Mouse (Mus musculus): ENCODE measurements around the gene 6820408C15Rik. TPM values are rescaled to one million over a fixed set of nuclear protein-coding genes. Genes with fewer than 3 reads are reported as not detected.
A peak's percentile ranks its signal among the peaks of the same experiment; 100 is the strongest.
"Not testable (repeated sequence)": the region's sequence is repeated elsewhere in the genome, so short reads cannot be mapped to it uniquely, and the experiment has no call there.

Gene 6820408C15Rik
- polyA plus RNA-seq, 1 experiment from 2014 or later = 0.71 TPM

DNA sequence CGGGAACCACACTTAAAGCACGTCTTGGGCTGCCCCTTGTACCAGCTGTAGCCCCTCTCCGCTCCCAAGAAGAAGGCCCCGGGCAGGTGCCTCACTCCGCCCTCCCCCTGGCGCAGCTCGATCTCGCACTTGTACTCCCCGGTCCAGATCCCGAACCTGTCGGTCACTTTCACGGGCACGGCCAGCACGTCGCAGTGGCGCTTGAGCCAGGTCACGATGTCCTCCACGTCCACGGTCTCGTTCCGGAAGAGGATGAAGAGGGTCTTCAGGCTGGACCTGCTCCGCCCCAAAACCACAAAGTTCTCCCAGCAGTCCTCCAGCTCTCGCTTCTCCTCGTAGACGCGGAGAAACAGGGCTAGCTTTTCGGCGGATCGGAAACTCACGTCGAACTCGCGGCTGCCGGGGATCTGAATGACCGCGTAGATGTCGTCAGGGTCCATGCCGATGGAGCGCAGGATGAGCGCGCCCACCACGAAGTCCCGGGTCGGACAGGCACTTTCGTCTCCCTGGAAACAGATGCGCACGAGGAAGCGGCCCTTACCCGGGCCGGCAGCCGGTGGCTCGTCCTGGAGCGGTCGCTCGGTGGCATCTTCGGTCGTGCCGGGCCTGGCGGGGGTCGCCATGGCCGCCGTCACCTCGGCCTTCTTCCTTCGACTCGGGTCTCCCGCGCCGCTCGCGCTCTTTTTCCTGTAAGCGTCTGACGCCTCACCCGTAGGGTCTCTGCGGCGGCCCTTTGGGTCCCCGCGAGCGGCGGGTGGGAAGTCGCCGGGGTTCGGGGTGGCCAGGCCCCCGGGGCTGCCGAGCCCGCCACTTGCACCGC is 1.4 kb upstream of the 6820408C15Rik start:
- Histone ChIP-seq H3K27me3 (replicated peaks; ENCODE audit: low read depth, poor library complexity, severe bottlenecking) (no peaks in the 10 kb centered on the region), H3K9me3 (peaks cover 5% of the 10 kb centered on the region; the same call in 1 of the 2 replicates), H3K4me1 (peaks cover 51% of the 10 kb centered on the region), H3K27ac (replicated peaks) (peak overlapping the region; percentile 100), H3K4me3 (peak overlapping the region; percentile 70), H3K36me3 (replicated peaks) (peaks cover 10% of the 10 kb centered on the region; the same call in 1 of the 2 replicates)
- DNase-seq (ENCODE audit: low spot score) = peak; percentile 62
- under 1% methylated on average over 86 of the region's 86 CpGs for WGBS

DNA sequence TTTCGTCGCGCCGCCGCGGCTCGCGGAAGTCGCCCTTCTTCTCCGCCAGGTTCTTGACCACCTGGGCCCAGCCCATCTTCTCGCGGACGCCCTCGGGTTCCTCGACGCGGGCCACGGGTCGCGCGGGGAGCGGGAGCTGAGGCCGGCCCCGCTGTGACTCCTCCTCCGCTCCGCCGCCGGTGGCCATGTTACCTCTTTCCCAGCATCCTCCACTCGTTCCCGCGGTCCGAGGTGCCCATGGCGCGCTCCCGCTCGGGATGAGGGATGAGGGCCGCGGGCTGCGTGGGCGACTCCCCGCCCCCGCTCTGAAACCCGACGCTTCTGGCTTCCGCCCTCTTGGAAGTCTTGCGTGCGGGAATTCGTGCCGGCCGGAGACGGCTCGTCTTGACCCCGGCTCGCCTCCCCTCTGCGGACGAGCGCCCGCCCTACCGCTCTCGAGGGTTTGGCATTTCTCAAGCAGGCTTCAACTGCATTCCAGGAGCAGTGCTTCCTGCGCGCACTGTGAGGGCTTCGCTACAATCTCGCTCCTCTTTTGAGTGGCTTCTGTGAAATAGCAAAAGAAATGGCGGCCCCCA is 709 bp upstream of the 6820408C15Rik start, which contains the start of gene Zcchc3:
Gene Zcchc3, minus strand, starts transcription at position 437 of the 575 bp plus-strand sequence.
- Histone ChIP-seq H3K36me3 (replicated peaks) (peaks cover 10% of the 10 kb centered on the region; the same call in 1 of the 2 replicates), H3K4me3 (peak within 1 kb of the TSS; percentile 70), H3K9me3 (peaks cover 5% of the 10 kb centered on the region; the same call in 1 of the 2 replicates), H3K27ac (replicated peaks) (peak within 1 kb of the TSS; percentile 100), H3K4me1 (peaks cover 44% of the 10 kb centered on the region), H3K27me3 (replicated peaks; ENCODE audit: low read depth, poor library complexity, severe bottlenecking) (no peaks in the 10 kb centered on the region)
- DNase-seq (ENCODE audit: low spot score) = peak; percentile 97
- WGBS = under 1% methylated on average over 65 of the region's 65 CpGs

DNA sequence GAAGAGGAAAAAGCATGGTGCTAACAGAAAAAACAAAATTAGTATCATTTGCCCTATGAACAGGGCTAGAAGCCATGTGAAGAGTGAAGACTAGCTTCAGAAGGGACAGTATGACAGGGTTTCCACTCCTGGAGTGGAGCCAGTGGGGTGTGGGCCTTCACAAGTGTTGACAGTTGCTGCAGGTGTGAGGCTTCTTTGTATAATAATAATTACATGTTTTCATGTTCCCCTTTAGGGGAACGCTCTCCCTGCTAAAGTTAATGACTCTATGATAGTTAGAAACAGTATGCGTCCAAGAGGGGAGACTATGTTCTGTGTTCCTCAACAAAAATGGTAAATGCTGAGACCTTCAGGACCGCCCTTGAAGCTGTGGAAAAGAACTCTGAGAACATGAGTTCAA is 399 bp downstream of the 6820408C15Rik start:
- Histone ChIP-seq H3K27me3 (replicated peaks; ENCODE audit: low read depth, poor library complexity, severe bottlenecking) (no peaks in the 10 kb centered on the region), H3K27ac (replicated peaks) (peak overlapping the region; percentile 100), H3K4me1 (peaks cover 33% of the 10 kb centered on the region), H3K9me3 (peaks cover 5% of the 10 kb centered on the region; the same call in 1 of the 2 replicates), H3K4me3 (peak overlapping the region; percentile 70), H3K36me3 (replicated peaks) (peaks cover 10% of the 10 kb centered on the region; the same call in 1 of the 2 replicates)
- 94% methylated on average over 3 of the region's 3 CpGs for WGBS
- no peak for DNase-seq (ENCODE audit: low spot score)

DNA sequence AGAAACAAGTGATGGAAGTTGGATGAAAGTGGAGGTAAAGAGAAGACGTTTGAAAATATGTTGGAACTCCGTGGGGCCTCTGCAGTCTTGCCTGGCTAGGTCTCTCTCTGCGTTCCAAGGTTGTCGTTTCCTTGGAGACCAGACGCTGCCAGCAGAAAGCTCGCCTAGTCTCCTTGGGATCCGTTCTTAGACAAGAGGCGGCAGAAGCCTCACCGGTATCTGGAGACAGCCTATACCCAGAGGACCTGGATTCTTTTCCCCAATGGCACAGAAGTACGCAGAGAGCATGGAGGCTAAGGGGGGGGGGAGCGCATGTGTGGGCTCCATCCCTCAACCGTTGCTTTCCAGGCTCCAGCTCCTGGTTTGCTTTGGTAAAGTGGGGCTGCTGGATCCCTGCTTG is 12.1 kb downstream of the 6820408C15Rik start:
- Histone ChIP-seq H3K27me3 (replicated peaks; ENCODE audit: low read depth, poor library complexity, severe bottlenecking) (peaks cover 10% of the 10 kb centered on the region; the same call in 1 of the 2 replicates), H3K4me3 (peak overlapping the region; percentile 34), H3K36me3 (replicated peaks) (no peaks in the 10 kb centered on the region), H3K9me3 (no peaks in the 10 kb centered on the region), H3K4me1 (peaks cover 8% of the 10 kb centered on the region), H3K27ac (replicated peaks) (no peak overlapping the region)
- WGBS = 5% methylated on average over 12 of the region's 12 CpGs
- DNase-seq (ENCODE audit: low spot score) = peak; percentile 31

DNA sequence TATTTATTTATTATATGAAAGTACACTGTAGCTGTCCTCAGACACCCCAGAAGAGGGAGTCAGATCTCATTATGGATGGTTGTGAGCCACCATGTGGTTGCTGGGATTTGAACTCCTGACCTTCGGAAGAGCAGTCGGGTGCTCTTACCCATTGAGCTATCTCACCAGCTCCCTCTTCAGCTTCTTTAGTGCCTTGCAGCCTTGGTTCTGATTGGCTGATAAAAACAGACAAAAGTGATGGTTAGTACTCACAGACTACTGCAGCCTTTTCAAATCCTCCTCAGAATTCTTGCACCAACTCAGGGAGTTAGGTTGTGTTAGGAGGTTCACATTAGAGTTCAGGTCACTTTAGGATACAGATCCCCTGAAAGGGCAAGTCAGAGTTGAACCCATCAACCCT is 13.1 kb downstream of the 6820408C15Rik start:
- not testable (repeated sequence) for H3K27ac ChIP-seq (replicated peaks); DNase-seq (ENCODE audit: low spot score); H3K36me3 ChIP-seq (replicated peaks); H3K4me1 ChIP-seq; H3K9me3 ChIP-seq; H3K4me3 ChIP-seq
- H3K27me3 ChIP-seq (replicated peaks; ENCODE audit: low read depth, poor library complexity, severe bottlenecking) = peaks cover 10% of the 10 kb centered on the region; the same call in 1 of the 2 replicates
- WGBS = 90% methylated on average over 2 of the region's 2 CpGs

DNA sequence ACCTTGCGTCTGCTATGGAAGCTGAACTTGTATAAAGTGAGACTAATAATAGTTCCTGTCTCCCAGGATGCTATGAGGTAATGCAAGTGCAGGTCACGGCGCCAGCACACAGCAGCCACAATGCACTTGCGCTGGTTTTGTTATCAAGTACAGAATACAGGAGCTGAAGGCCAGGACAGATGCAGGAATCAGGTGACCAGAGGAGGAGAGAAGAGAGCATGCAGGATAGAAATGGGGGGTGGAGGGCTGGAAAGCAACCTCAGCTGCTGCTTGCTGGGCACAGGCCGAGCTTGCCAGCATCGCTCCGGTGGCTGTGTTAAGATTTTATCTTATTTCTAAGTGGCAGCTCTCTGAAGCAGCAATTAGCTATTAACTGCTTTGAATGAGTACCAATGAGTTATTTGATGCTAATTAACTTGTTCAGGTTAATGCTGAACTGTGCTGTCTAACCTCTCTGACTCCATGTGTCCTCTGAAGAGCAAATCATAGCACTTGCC is 21.1 kb downstream of the 6820408C15Rik start:
- H3K4me1 ChIP-seq = peaks cover 25% of the 10 kb centered on the region
- DNase-seq (ENCODE audit: low spot score) = no peak
- no peak overlapping the region for H3K27ac ChIP-seq (replicated peaks)
- no peak overlapping the region for H3K4me3 ChIP-seq
- 76% methylated on average over 7 of the region's 7 CpGs for WGBS
- H3K36me3 ChIP-seq (replicated peaks) = no peaks in the 10 kb centered on the region
- no peaks in the 10 kb centered on the region for H3K9me3 ChIP-seq
- peaks cover 6% of the 10 kb centered on the region; the same call in 1 of the 2 replicates for H3K27me3 ChIP-seq (replicated peaks; ENCODE audit: low read depth, poor library complexity, severe bottlenecking)

DNA sequence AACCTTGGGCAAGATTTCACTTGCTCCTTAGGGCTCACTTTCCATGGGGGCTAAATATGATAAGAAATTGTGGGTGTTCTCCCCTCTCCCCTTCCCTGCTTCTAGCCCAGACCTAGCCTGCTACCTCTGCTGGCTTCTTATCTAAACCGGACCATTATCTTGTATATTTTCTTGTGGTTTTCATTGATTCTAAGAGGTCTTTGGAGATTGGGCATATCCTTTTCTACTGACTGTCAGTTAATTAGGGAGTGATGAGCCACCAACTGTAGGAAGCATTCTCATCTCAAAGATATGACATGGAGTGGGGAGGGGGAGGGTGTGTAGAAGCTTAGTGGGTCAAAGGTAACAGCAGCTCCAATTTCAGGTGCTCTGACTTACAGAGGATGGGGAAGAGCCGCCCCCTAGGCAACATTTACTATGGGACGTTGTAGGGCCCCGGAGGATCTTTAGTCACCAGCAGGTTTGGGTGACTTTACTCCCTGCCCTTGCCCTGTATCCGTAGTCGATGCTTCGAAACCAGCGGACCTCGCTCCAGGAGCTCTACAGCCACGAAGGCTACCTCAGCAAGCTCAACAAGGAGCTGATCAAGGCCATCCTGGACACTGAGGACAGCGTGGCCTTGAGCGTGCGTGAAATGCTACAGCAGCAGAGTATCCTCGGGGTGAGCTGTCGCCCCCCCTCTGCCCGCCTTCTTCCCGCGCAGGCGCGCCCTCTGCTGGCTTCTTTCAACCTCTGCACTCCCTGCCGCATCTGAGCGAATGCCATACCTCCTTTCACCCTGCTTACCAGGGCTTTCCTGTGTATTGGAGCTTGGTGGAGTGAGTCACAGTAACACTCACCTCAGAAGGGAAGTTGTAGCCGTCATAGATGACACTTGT is 21.8 kb downstream of the 6820408C15Rik start:
- Histone ChIP-seq H3K36me3 (replicated peaks) (no peaks in the 10 kb centered on the region), H3K4me3 (peak overlapping the region; percentile 51), H3K4me1 (peaks cover 25% of the 10 kb centered on the region), H3K27ac (replicated peaks) (peak overlapping the region; percentile 77), H3K27me3 (replicated peaks; ENCODE audit: low read depth, poor library complexity, severe bottlenecking) (peaks cover 6% of the 10 kb centered on the region; the same call in 1 of the 2 replicates), H3K9me3 (no peaks in the 10 kb centered on the region)
- DNase-seq (ENCODE audit: low spot score) = peak; percentile 90
- WGBS = 3% methylated on average over 23 of the region's 23 CpGs

DNA sequence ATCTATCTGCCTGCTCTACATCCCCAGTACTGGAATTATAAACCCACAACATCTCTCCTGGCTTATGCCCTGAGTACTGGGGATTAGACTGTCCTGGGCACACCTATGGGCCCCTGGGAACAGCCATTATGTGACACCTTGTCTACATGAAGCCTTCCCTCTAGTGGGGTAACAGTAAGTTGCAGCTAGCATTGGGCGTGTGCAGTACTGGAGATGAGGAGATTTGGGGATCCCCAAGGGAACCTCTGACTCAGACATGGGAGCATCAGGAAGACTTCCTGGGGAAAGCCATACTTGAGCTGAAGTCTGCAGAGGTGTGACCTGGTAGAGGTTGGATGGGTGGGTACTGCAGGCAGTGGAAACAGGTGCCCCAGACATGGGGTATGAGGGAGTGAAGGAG is 23.6 kb downstream of the 6820408C15Rik start:
- H3K9me3 ChIP-seq = no peaks in the 10 kb centered on the region
- no peaks in the 10 kb centered on the region for H3K36me3 ChIP-seq (replicated peaks)
- no peak for DNase-seq (ENCODE audit: low spot score)
- peaks cover 22% of the 10 kb centered on the region for H3K4me1 ChIP-seq
- no peak overlapping the region for H3K27ac ChIP-seq (replicated peaks)
- peaks cover 6% of the 10 kb centered on the region; the same call in 1 of the 2 replicates for H3K27me3 ChIP-seq (replicated peaks; ENCODE audit: low read depth, poor library complexity, severe bottlenecking)
- no peak overlapping the region for H3K4me3 ChIP-seq
- WGBS = 76% methylated on average over 1 of the region's 1 CpGs

DNA sequence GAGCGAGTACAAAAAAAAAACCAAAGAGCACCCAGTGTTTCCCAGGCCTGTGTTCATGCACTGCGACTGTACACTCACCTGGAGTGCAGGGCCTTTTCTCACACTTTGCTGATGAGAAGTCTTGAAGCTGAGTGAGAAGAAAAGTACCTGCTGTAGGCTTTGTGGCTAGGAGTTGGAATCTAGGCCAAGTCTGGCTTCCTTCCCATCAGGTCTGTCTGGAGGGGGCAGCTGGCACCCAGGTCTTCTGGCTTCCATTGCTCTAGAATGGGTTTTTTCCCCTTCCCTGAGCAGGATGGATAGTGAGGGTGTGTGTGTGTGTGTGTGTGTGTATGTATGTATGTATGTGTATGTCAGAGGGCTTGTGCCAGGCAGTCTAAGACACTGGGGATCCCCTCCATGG is 24.4 kb downstream of the 6820408C15Rik start:
- Histone ChIP-seq H3K9me3 (no peaks in the 10 kb centered on the region), H3K27ac (replicated peaks) (no peak overlapping the region), H3K4me3 (no peak overlapping the region), H3K27me3 (replicated peaks; ENCODE audit: low read depth, poor library complexity, severe bottlenecking) (peaks cover 6% of the 10 kb centered on the region; the same call in 1 of the 2 replicates), H3K4me1 (peaks cover 25% of the 10 kb centered on the region), H3K36me3 (replicated peaks) (no peaks in the 10 kb centered on the region)
- 88% methylated on average over 2 of the region's 2 CpGs for WGBS
- no peak for DNase-seq (ENCODE audit: low spot score)

DNA sequence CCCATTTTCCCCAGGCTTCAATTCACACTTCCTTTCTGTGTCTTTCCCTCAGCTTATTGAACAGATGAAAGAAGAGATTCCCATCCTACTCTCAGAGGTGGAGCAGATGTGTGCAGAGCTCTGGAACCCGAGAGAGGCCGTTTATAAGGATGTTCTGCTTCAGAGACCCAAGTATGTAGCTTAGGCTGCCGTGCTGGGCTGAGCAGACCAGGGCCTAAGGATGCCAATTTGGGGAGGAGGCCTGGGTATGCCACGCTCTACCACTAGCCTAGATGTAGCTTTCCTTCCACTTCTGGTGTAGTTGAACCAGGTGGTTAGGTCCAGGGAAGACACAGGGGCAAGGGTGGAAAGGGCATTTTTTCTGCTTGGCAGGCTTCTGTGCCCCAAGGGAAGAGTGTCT is 26.9 kb downstream of the 6820408C15Rik start:
- DNase-seq (ENCODE audit: low spot score) = no peak
- Histone ChIP-seq H3K27ac (replicated peaks) (no peak overlapping the region), H3K4me3 (no peak overlapping the region), H3K9me3 (no peaks in the 10 kb centered on the region), H3K36me3 (replicated peaks) (no peaks in the 10 kb centered on the region), H3K4me1 (peaks cover 22% of the 10 kb centered on the region), H3K27me3 (replicated peaks; ENCODE audit: low read depth, poor library complexity, severe bottlenecking) (0 out of 2 replicates have a peak, but pooled peaks cover 4% of the 10 kb centered on the region)
- WGBS = 77% methylated on average over 4 of the region's 4 CpGs

DNA sequence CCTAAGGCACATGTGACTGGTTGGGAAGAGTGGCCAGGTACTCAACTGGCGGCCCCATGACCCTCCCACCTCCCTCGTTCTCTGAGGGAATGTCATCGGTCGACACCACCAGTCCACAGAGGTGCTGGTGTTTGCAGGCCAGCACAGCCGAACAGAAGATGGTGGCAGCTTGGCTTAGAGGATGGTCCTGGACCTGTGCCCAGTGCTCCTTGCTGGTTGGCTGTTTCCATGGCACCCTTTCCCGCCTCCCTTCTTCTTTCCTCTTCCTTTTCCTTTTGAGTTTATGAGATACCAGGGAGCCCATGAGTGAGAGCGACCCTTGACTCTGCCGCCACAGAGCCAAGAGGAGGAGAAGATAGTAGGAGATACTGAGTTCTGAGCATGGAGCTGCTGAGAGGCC is 27.9 kb downstream of the 6820408C15Rik start:
- 90% methylated on average over 8 of the region's 8 CpGs for WGBS

DNA sequence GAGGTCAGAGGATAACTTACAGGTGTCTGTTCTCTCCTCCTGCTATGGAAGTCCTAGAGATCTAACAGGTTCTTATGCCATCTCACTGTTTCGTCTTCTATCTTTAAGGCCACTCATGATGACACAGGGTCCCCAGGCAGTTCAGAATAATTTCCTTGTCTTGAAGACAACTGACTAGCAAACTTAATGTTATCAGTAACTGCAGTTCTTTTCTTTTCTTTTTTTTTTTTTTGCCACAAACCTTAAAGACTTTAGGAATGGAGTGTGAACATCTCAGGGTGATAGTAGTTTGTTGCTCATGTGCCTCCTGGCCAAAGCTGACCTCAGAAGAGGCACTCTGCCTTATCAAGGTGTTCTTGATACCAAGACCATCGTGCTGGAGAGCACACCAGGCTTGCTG is 31.3 kb downstream of the 6820408C15Rik start:
- H3K9me3 ChIP-seq = no peaks in the 10 kb centered on the region
- H3K4me1 ChIP-seq = peaks cover 34% of the 10 kb centered on the region
- no peaks in the 10 kb centered on the region for H3K36me3 ChIP-seq (replicated peaks)
- 0 out of 2 replicates have a peak, but pooled peaks cover 4% of the 10 kb centered on the region for H3K27me3 ChIP-seq (replicated peaks; ENCODE audit: low read depth, poor library complexity, severe bottlenecking)
- 75% methylated on average over 2 of the region's 2 CpGs for WGBS
- H3K4me3 ChIP-seq = no peak overlapping the region
- DNase-seq (ENCODE audit: low spot score) = no peak
- 0 out of 2 replicates have a peak overlapping the region, but pooled peaks have one; percentile 61 for H3K27ac ChIP-seq (replicated peaks)

More for the DNA sequence above, 27.9 kb downstream of the 6820408C15Rik start:
- no peak for DNase-seq (ENCODE audit: low spot score)
- H3K4me1 ChIP-seq = peaks cover 27% of the 10 kb centered on the region
- H3K4me3 ChIP-seq = no peak overlapping the region
- no peaks in the 10 kb centered on the region for H3K36me3 ChIP-seq (replicated peaks)
- H3K27ac ChIP-seq (replicated peaks) = no peak overlapping the region
- H3K9me3 ChIP-seq = no peaks in the 10 kb centered on the region
- 0 out of 2 replicates have a peak, but pooled peaks cover 4% of the 10 kb centered on the region for H3K27me3 ChIP-seq (replicated peaks; ENCODE audit: low read depth, poor library complexity, severe bottlenecking)
